30 mouse cellular contexts compared by ENCODE assay signal in the genomic region with DNA sequence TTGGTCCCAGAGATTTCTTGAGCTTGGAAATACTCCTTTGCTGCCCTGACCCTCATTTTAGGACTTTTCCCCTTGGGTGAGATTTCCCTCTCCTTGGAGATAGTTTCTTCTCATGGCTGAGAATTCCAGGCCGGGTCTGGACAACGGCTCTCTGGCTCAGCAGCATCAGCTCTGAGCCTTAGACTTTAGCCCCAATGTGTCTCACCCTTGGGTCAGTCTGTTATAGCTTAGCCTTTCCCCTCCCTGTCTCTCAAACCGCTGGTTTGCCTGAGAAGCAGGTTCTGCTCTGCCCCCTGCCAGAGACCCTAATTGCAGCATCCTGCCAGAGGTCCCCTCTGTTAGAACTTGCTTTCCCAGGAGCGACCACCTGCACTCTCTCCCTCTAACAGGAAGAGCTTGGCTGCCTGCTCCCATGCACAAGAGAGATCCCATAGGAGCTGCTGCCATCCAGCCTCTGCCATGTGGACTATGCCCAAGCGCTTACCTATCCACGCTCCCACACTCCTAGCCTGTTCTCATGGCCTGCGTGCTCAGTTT. TPM values are rescaled to one million over a fixed set of nuclear protein-coding genes. Genes with fewer than 3 reads are reported as not detected.
A peak's percentile ranks its signal among the peaks of the same experiment; 100 is the strongest.
DNase-seq lines count a peak whose midpoint lies in the region; ATAC-seq and TF ChIP-seq lines count a peak whose summit lies in the region.
"Had no signal": no experiment of that assay in that cellular context is flagged by ENCODE, and none has a peak within 500 bp of the region (broad histone marks: within the 10 kb centered on the region; RNA-seq: fewer than 3 reads in every experiment).

No protein-coding gene starts in this region.

- H3K27me3 ChIP-seq in kidney, embryonic 14.5 days (ENCODE audit: control insufficient read depth, insufficient read depth, low read length) = no peaks in the 10 kb centered on the region
- H3K27me3 ChIP-seq in testis, adult 2 months (ENCODE audit: control insufficient read depth, insufficient read depth, low read length) = no peaks in the 10 kb centered on the region
- no peaks in the 10 kb centered on the region for H3K27me3 ChIP-seq in kidney, postnatal 0 days (ENCODE audit: insufficient read depth, low read length)
- H3K27me3 ChIP-seq: embryonic facial prominence, embryonic 12.5 days; hindbrain, embryonic 13.5 days; Patski had no signal

- H3K9me3 ChIP-seq in kidney, embryonic 14.5 days (ENCODE audit: control insufficient read depth, low read length) = no peaks in the 10 kb centered on the region
- H3K9me3 ChIP-seq in kidney, postnatal 0 days (replicated peaks; ENCODE audit: low read length) = no peaks in the 10 kb centered on the region
- H3K9me3 ChIP-seq: embryonic facial prominence, embryonic 12.5 days; hindbrain, embryonic 13.5 days; limb, embryonic 12.5 days; megakaryocyte, embryonic 14.5 days had no signal

- DNase-seq in kidney, adult 11 months = peak; percentile 68
- no peak for DNase-seq in testis, postnatal 14 days (ENCODE audit: low spot score)
- DNase-seq in kidney, postnatal 0 days (ENCODE audit: low spot score) = no peak
- DNase-seq in right cerebral cortex, postnatal 25 days = no peak
- no peak for DNase-seq in layer of hippocampus, adult 11-12 months (ENCODE audit: low spot score)
- DNase-seq in retina, postnatal 1 day = no peak
- DNase-seq: adrenal gland, postnatal 10 days; cerebellum, adult 9-11 months; embryo, embryonic 11 days; gastrocnemius, postnatal 14 days; heart, postnatal 4 days; lung, postnatal 4 days; right cerebral cortex, adult 18-20 months; right cerebral cortex, postnatal 4 days; thymus, postnatal 14 days had no signal

- no peak overlapping the region for H3K4me3 ChIP-seq in kidney, embryonic 14.5 days (ENCODE audit: low read length)
- H3K4me3 ChIP-seq in testis, adult 2 months (ENCODE audit: control insufficient read depth, low read depth, low read length) = 0 out of 2 replicates have a peak overlapping the region, but pooled peaks have one; percentile 7
- H3K4me3 ChIP-seq in kidney, postnatal 0 days (replicated peaks; ENCODE audit: low read depth, low read length) = no peak overlapping the region
- H3K4me3 ChIP-seq: embryonic facial prominence, embryonic 12.5 days; hindbrain, embryonic 13.5 days; limb, embryonic 12.5 days; megakaryocyte, embryonic 14.5 days had no signal

- H3K9ac ChIP-seq in kidney, embryonic 14.5 days (ENCODE audit: low read depth, low read length) = no peak overlapping the region
- no peak overlapping the region for H3K9ac ChIP-seq in kidney, postnatal 0 days (ENCODE audit: low read depth, low read length)
- H3K9ac ChIP-seq: embryonic facial prominence, embryonic 12.5 days; hindbrain, embryonic 13.5 days; limb, embryonic 12.5 days had no signal

- H3K36me3 ChIP-seq in kidney, embryonic 14.5 days (ENCODE audit: control insufficient read depth, insufficient read depth, low read length) = no peaks in the 10 kb centered on the region
- no peaks in the 10 kb centered on the region for H3K36me3 ChIP-seq in testis, adult 2 months (ENCODE audit: control insufficient read depth, insufficient read depth, low read length)
- H3K36me3 ChIP-seq in kidney, postnatal 0 days (ENCODE audit: insufficient read depth, low read length) = no peaks in the 10 kb centered on the region
- H3K36me3 ChIP-seq: embryonic facial prominence, embryonic 12.5 days; hindbrain, embryonic 13.5 days; limb, embryonic 12.5 days had no signal

- TF ChIP-seq POLR2A in testis, adult 2 months (IDR thresholded peaks at IDR 0.05; ENCODE audit: control insufficient read depth, low read depth, low read length) = no peak

- no peak for TF ChIP-seq CTCF in testis, adult 2 months (IDR thresholded peaks at IDR 0.05; ENCODE audit: control insufficient read depth, insufficient read depth, insufficient replicate concordance, low read depth, low read length)
- TF ChIP-seq CTCF in kidney, postnatal 0 days (IDR thresholded peaks at IDR 0.05; ENCODE audit: low read depth) = no peak

- peaks cover 5% of the 10 kb centered on the region; the same call in 1 of the 2 replicates for H3K4me1 ChIP-seq in kidney, embryonic 14.5 days (ENCODE audit: control insufficient read depth, insufficient read depth, low read length)
- H3K4me1 ChIP-seq in testis, adult 2 months (ENCODE audit: control insufficient read depth, insufficient read depth, low read length) = 0 out of 2 replicates have a peak, but pooled peaks cover 2% of the 10 kb centered on the region
- H3K4me1 ChIP-seq in kidney, postnatal 0 days (replicated peaks; ENCODE audit: insufficient read depth, low read length) = peaks cover 29% of the 10 kb centered on the region
- H3K4me1 ChIP-seq: embryonic facial prominence, embryonic 12.5 days; hindbrain, embryonic 13.5 days; megakaryocyte, embryonic 14.5 days had no signal

- no peak overlapping the region for H3K27ac ChIP-seq in kidney, embryonic 14.5 days (ENCODE audit: low read depth, low read length)
- no peak overlapping the region for H3K27ac ChIP-seq in testis, adult 2 months (ENCODE audit: control insufficient read depth, insufficient read depth, low read depth, low read length)
- H3K27ac ChIP-seq in kidney, postnatal 0 days = peak overlapping the region; percentile 77; the same call in 1 of the 2 replicates
- H3K27ac ChIP-seq: embryonic facial prominence, embryonic 12.5 days; hindbrain, embryonic 13.5 days; limb, embryonic 12.5 days had no signal

- WGBS in kidney, embryonic 14.5 days = 74% methylated on average over 7 of the region's 7 CpGs
- 73% methylated on average over 7 of the region's 7 CpGs for WGBS in kidney, postnatal 0 days

- H3K4me2 ChIP-seq in kidney, embryonic 14.5 days (replicated peaks; ENCODE audit: low read depth, low read length) = no peak overlapping the region
- no peak overlapping the region for H3K4me2 ChIP-seq in kidney, postnatal 0 days (ENCODE audit: low read length)
- H3K4me2 ChIP-seq: embryonic facial prominence, embryonic 12.5 days; hindbrain, embryonic 13.5 days; limb, embryonic 12.5 days; liver, embryonic 11.5 days had no signal

- ATAC-seq in kidney, embryonic 14.5 days (ENCODE audit: low FRiP score, low TSS enrichment) = no peak
- no peak for ATAC-seq in kidney, postnatal 0 days (replicated peaks; ENCODE audit: low FRiP score, low read depth)
- ATAC-seq: forebrain, embryonic 14.5 days; lung, postnatal 0 days; midbrain, embryonic 16.5 days; Patski had no signal

RNA-seq across cellular contexts. Expression of gene Adh1, which starts 16.4 kb away (rescaled TPM):
- polyA plus RNA-seq in kidney, embryonic 14.5 days (2014; fragmentation: Nextera tagmentation; extraction: Ambion mirVana) = 18.6 and 20.4 TPM in 2 replicates
- polyA plus RNA-seq in testis, adult 2 months (2012; rRNA removed) = 6.5 and 13.5 TPM in 2 replicates
- 147 and 160 TPM in 2 replicates for polyA plus RNA-seq in kidney, postnatal 0 days (2015; fragmentation: Nextera tagmentation; extraction: Ambion mirVana)

RNA-seq across cellular contexts. Expression of gene Adh7, which starts 26.8 kb away (rescaled TPM):
- 0.46 TPM in 1 of 2 replicates, not detected in the other for polyA plus RNA-seq in kidney, embryonic 14.5 days (2014; fragmentation: Nextera tagmentation; extraction: Ambion mirVana)
- 4.7 and 4.8 TPM in 2 replicates for polyA plus RNA-seq in testis, adult 2 months (2012; rRNA removed)
- 0.55 and 0.88 TPM in 2 replicates for polyA plus RNA-seq in kidney, postnatal 0 days (2015; fragmentation: Nextera tagmentation; extraction: Ambion mirVana)
- polyA plus RNA-seq: large intestine, adult 2 months had no signal

RNA-seq across cellular contexts. Expression of gene 4930579F01Rik, which starts 50.8 kb away (rescaled TPM):
- polyA plus RNA-seq in kidney, embryonic 14.5 days (2014; fragmentation: Nextera tagmentation; extraction: Ambion mirVana) = 0.11 and 0.12 TPM in 2 replicates
- 93.6 and 96.6 TPM in 2 replicates for polyA plus RNA-seq in testis, adult 2 months (2012; rRNA removed)
- polyA plus RNA-seq in kidney, postnatal 0 days (2015; fragmentation: Nextera tagmentation; extraction: Ambion mirVana) = 0.14 and 0.40 TPM in 2 replicates
- polyA plus RNA-seq: forebrain, embryonic 14.5 days; heart, embryonic 16.5 days; large intestine, adult 2 months; limb, embryonic 12.5 days; liver, embryonic 11.5 days; liver, embryonic 16.5 days; lung, postnatal 0 days; midbrain, embryonic 16.5 days; neural tube, embryonic 11.5 days; Patski had no signal

Comparison
In these comparisons a context has a peak if more than half of its experiments do, and no peak if none do; other contexts are left out.
1. RNA of gene 4930579F01Rik, which starts 50.8 kb away (polyA plus RNA-seq): 93.6 to 96.6 TPM in testis, adult 2 months; 0.14 to 0.40 TPM in kidney, postnatal 0 days and 0.11 to 0.12 TPM in kidney, embryonic 14.5 days; every median in the first group is over 10 times any median in the second.